Mouse (Mus musculus) midbrain, postnatal 0 days (tissue): ENCODE data around the gene 1700086D15Rik. TPM values are rescaled to one million over a fixed set of nuclear protein-coding genes. Genes with fewer than 3 reads are reported as not detected.

Experiments
- ATAC-seq: fragments of 200-750 bp; cut with Nextera tagmentation; 2 replicates; pipeline ENCODE4 v1.8.0; 2017; ENCODE audit warnings: moderate number of reproducible peaks, mild to moderate bottlenecking, moderate TSS enrichment, moderate library complexity; ENCODE audit not compliant: low FRiP score
- DNase-seq: peaks from one replicate; pipeline ENCODE4 v3.0.0-alpha.2; 2015; ENCODE audit warnings: low spot score
- H3K27ac ChIP-seq: fragments of 300-500 bp; sonication (generic); 2 replicates; pipeline ENCODE4 v1.5.1; 2014; ENCODE audit warnings: low read depth, mild to moderate bottlenecking, low read length, mixed read lengths
- H3K27me3 ChIP-seq: fragments of 300-500 bp; sonication (generic); 2 replicates; pipeline ENCODE4 v1.6.1; 2014; ENCODE audit warnings: low read length, control low read depth, mixed read lengths; ENCODE audit not compliant: insufficient read depth
- H3K36me3 ChIP-seq: fragments of 300-500 bp; sonication (generic); 2 replicates; pipeline ENCODE4 v1.6.1; 2014; ENCODE audit warnings: low read length, control low read depth, mixed read lengths; ENCODE audit not compliant: insufficient read depth
- H3K4me1 ChIP-seq: fragments of 300-500 bp; sonication (generic); 2 replicates; pipeline ENCODE4 v1.6.1; 2014; ENCODE audit warnings: mild to moderate bottlenecking, control low read depth, antibody characterized with exemption, low read length, mixed read lengths; ENCODE audit not compliant: insufficient read depth
- H3K4me2 ChIP-seq: fragments of 300-500 bp; sonication (generic); 2 replicates; pipeline ENCODE4 v1.6.1; 2014; ENCODE audit warnings: low read depth, mild to moderate bottlenecking, low read length, mixed read lengths; ENCODE audit not compliant: poor library complexity, severe bottlenecking
- H3K4me3 ChIP-seq: fragments of 300-500 bp; sonication (generic); 2 replicates; pipeline ENCODE4 v1.5.1; 2014; ENCODE audit warnings: low read depth, mild to moderate bottlenecking, low read length, moderate library complexity
- H3K9ac ChIP-seq: fragments of 300-500 bp; sonication (generic); replicated peaks from 2 replicates; pipeline ENCODE4 v1.6.1; 2014; ENCODE audit warnings: mild to moderate bottlenecking, low read length, moderate library complexity, mixed read lengths; ENCODE audit not compliant: poor library complexity, severe bottlenecking
- H3K9me3 ChIP-seq: fragments of 300-500 bp; sonication (generic); 2 replicates; pipeline ENCODE4 v1.6.1; 2016; ENCODE audit warnings: low read length, control low read depth
- CTCF ChIP-seq: IDR thresholded peaks from 2 replicates; pipeline ENCODE4 v1.5.1; 2016; ENCODE audit warnings: antibody characterized with exemption, mild to moderate bottlenecking
- WGBS: fragments of 180-500 bp; shearing (Covaris S2); extraction: QIAGEN DNeasy Blood & Tissue Kit; methylation state at CpG from one replicate; pipeline ENCODE4 v1.1.7; 2014; 5-methylcytosine and 5-hydroxymethylcytosine counted together
- polyA plus RNA-seq: library from polyadenylated mRNA; unstranded; fragments of >200 nt; fragmentation: Nextera tagmentation; extraction: Ambion mirVana; gene quantifications from 2 replicates; pipeline ENCODE4 v1.2.1, GENCODE M21; 2015
- total RNA-seq: library from RNA; depleted of rRNA; stranded (reverse); fragments of >200 nt; gene quantifications from 2 replicates; pipeline ENCODE4 v1.2.3, GENCODE M21; 2014; rRNA removed

1700086D15Rik gene
- total and polyA plus RNA-seq, 2 experiments from 2014 or later = 0.52 TPM; not detected in 1

DNA sequence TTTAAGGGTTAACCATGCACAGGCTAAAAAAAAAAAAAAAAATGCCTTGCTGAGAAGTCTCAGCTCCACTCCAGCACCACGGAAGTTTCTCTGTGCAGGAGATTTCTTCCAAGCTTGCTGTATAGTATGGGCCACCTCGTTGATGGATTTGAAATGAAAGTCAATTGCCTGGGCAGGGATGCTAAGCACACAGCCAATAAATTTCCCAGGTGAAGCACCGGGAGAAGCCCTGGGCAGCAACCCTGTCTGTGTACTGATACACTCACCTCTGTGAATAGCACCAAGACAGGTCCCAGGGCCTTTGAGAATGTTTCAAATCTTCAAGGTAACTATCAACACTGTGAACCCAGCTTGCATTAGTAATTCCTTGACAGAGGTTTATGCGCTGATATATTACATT lies 47.6 kb downstream of the 1700086D15Rik start:
- Histone ChIP-seq H3K27me3 (no peaks in the 10 kb centered on the region), H3K9ac (no peak overlapping the region), H3K27ac (no peak overlapping the region), H3K4me2 (no peak overlapping the region), H3K36me3 (no peaks in the 10 kb centered on the region), H3K4me1 (0 out of 2 replicates have a peak, but pooled peaks cover 4% of the 10 kb centered on the region), H3K9me3 (no peaks in the 10 kb centered on the region), H3K4me3 (no peak overlapping the region)
- DNase-seq = no peak
- 38% methylated on average over 4 of the region's 4 CpGs for WGBS
- TF ChIP-seq CTCF = no peak
- ATAC-seq = no peak

DNA sequence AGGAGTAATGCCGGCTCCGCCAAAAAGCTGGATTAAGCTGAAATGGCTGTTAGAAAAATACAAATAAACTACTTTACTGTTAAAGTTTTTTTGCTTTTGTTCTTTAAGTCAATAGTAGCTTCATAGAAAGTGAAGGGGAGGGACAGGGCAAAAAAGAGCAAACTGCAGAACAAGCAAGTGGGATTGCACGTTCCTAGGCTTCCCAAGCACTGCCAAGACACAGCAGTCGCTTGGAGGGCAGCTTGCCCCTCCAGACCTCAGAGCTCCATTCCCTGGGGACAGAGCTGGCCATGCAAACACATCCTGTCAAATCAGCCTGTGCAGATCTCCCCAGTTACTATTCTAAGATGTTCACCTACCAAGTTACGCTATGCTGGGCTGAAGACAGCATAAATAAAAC lies 48.0 kb downstream of the 1700086D15Rik start:
- Histone ChIP-seq H3K9me3 (no peaks in the 10 kb centered on the region), H3K9ac (no peak overlapping the region), H3K27me3 (no peaks in the 10 kb centered on the region), H3K4me3 (no peak overlapping the region), H3K36me3 (no peaks in the 10 kb centered on the region), H3K4me2 (no peak overlapping the region; the same call in 1 of the 2 replicates), H3K4me1 (0 out of 2 replicates have a peak, but pooled peaks cover 4% of the 10 kb centered on the region), H3K27ac (no peak overlapping the region)
- WGBS = 54% methylated on average over 5 of the region's 5 CpGs
- no peak for TF ChIP-seq CTCF
- DNase-seq (no peak), ATAC-seq (no peak; the same call in 1 of the 2 replicates)

DNA sequence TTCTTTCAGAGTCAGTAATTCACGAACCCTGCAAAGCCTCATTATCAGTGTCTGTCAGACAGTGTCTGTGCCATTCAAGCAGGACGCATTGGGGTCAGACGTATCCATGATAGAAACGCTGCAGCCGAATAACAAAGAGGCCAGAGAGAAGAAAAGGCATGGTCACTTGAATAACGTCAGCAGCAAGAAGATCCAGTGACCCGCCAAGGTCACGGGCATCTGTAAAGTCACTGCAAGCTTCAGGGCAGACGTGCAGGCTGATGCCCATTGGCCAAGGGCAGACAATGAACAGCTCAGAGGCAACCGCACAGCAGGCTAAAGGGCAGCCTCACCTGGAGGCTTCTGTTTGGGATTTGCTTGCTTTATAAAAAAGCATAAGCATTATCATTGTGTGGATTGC lies 49.6 kb downstream of the 1700086D15Rik start:
- no peak for ATAC-seq
- H3K9ac ChIP-seq = no peak overlapping the region

DNA sequence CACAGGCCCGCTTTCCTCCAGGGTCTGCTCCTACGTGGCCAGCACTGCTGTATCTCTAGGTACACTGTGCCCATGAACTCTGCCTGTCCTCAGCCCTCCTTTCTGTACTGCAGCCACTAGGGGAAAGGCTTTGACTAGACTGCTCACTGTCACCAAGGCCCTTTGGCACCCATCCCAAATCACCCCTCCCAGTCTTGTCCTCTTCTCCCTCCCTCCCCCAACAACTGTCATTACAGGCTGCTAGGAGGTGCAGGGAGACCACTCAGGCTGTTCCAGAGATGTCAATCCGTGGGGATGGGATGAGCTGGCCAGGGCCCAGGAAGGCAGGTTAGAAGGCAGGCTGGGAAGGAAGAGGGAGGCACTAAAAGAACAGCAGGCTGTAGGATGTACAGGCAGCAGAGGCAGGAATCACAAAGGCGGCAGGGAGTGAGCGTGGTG lies 51.9 kb downstream of the 1700086D15Rik start:
- no peaks in the 10 kb centered on the region for H3K27me3 ChIP-seq
- 0 out of 2 replicates have a peak, but pooled peaks cover 4% of the 10 kb centered on the region for H3K4me1 ChIP-seq
- H3K4me2 ChIP-seq = no peak overlapping the region
- WGBS = 69% methylated on average over 5 of the region's 5 CpGs
- ATAC-seq = peak; percentile 34
- no peaks in the 10 kb centered on the region for H3K9me3 ChIP-seq
- H3K4me3 ChIP-seq = no peak overlapping the region
- no peak overlapping the region for H3K9ac ChIP-seq
- no peaks in the 10 kb centered on the region for H3K36me3 ChIP-seq
- H3K27ac ChIP-seq = no peak overlapping the region
- DNase-seq = peak; percentile 88
- TF ChIP-seq CTCF = peak; percentile 45

More for the DNA sequence above, 49.6 kb downstream of the 1700086D15Rik start:
- Histone ChIP-seq H3K36me3 (no peaks in the 10 kb centered on the region), H3K27ac (no peak overlapping the region), H3K4me2 (no peak overlapping the region), H3K27me3 (no peaks in the 10 kb centered on the region), H3K4me1 (0 out of 2 replicates have a peak, but pooled peaks cover 4% of the 10 kb centered on the region), H3K4me3 (no peak overlapping the region), H3K9me3 (no peaks in the 10 kb centered on the region)
- no peak for TF ChIP-seq CTCF
- WGBS = 40% methylated on average over 10 of the region's 10 CpGs
- no peak for DNase-seq

DNA sequence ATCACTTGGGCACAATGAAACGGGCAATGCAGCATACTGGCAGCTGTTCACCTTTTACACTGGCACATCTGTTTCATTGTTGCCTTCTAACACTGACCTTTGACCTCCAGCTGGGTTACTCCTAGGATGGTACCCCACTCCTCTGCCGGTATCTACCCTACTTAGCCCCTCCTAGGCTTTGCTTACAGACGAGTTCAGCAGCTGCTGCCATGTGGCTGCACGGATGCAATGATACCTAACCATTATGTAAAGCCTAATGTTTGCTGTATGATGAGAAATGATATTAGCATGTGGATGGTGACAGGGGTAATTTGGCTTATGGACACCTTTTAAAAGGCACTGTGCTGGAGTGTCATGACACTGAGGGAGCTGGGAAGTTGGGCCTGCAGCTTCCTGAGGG lies 52.5 kb downstream of the 1700086D15Rik start:
- Histone ChIP-seq H3K27ac (no peak overlapping the region), H3K9me3 (no peaks in the 10 kb centered on the region), H3K27me3 (no peaks in the 10 kb centered on the region), H3K36me3 (no peaks in the 10 kb centered on the region), H3K4me3 (no peak overlapping the region), H3K4me2 (no peak overlapping the region), H3K9ac (no peak overlapping the region), H3K4me1 (0 out of 2 replicates have a peak, but pooled peaks cover 4% of the 10 kb centered on the region)
- WGBS = 80% methylated on average over 4 of the region's 4 CpGs
- ATAC-seq (no peak), DNase-seq (no peak)
- no peak for TF ChIP-seq CTCF

DNA sequence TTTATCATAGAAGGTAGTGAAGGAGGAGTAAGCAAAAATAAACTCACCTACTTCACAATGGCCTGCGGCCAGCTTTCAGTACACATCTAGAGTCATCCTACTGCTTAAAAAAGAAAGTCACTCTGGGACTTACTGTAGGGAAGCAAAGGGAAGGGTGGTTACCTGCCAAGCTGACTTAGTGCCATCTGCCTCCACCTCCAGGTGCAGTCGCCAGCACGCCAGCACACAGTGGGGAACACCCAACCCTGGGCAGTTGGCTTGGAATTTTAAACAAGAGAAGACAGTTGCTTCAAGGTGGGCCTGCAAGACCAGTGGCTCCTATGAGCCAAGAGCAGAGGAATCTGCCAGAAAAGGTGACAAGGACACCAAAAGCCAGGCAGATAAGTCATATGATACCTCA lies 55.6 kb downstream of the 1700086D15Rik start:
- 94% methylated on average over 3 of the region's 3 CpGs for WGBS
- Histone ChIP-seq H3K9ac (no peak overlapping the region), H3K4me1 (0 out of 2 replicates have a peak, but pooled peaks cover 4% of the 10 kb centered on the region), H3K9me3 (no peaks in the 10 kb centered on the region), H3K4me2 (no peak overlapping the region), H3K27ac (no peak overlapping the region), H3K27me3 (no peaks in the 10 kb centered on the region), H3K4me3 (no peak overlapping the region), H3K36me3 (no peaks in the 10 kb centered on the region)
- ATAC-seq = no peak
- no peak for DNase-seq
- no peak for TF ChIP-seq CTCF

Other genes starting within 250 kb of the 1700086D15Rik start
- 33.6 and 34.5 TPM in 2 replicates for gene Elac2, start 180.9 kb downstream of the 1700086D15Rik start, total RNA-seq
- gene Elac2, start 180.9 kb downstream of the 1700086D15Rik start, polyA plus RNA-seq = 23.4 TPM in 2 replicates
- 36.2 and 39.4 TPM in 2 replicates for gene Arhgap44, start 3.1 kb upstream of the 1700086D15Rik start, total RNA-seq
- gene Arhgap44, start 3.1 kb upstream of the 1700086D15Rik start, polyA plus RNA-seq = 20.8 and 21.2 TPM in 2 replicates
- gene Myocd, start 110.1 kb upstream of the 1700086D15Rik start, total RNA-seq = 0.11 and 0.33 TPM in 2 replicates
- 0.17 and 0.20 TPM in 2 replicates for gene Myocd, start 110.1 kb upstream of the 1700086D15Rik start, polyA plus RNA-seq